Mouse (Mus musculus) common myeloid progenitor, adult 5-6 weeks (primary cell): ENCODE measurements around the gene Olfr74. TPM values are rescaled to one million over a fixed set of nuclear protein-coding genes. Genes with fewer than 3 reads are reported as not detected.
"Not testable (repeated sequence)": the region's sequence is repeated elsewhere in the genome, so short reads cannot be mapped to it uniquely, and the experiment has no call there.

Source experiments
- ATAC-seq: replicated peaks from 2 replicates; pipeline ENCODE4 v1.8.0; 2016; ENCODE audit warnings: low read depth, mild to moderate bottlenecking, moderate TSS enrichment, inconsistent platforms; ENCODE audit not compliant: poor library complexity, severe bottlenecking
- total RNA-seq: library from RNA; stranded (forward); fragments of 200-1000, 187-1606 nt; gene quantifications from 2 replicates; pipeline ENCODE4 v1.2.3, GENCODE M21; 2017

Olfr74 gene
- total RNA-seq = not detected in 2 replicates

GRCm38 (mm10) chr2:87974563-87974962 is at the start of gene Olfr74:
Gene Olfr74, minus strand, starts transcription at chr2:87974663.
- ATAC-seq = no peak

GRCm38 (mm10) chr2:88022474-88022873 is 48.0 kb upstream of the Olfr74 start, which contains the start of gene Olfr1161:
Gene Olfr1161, plus strand, starts transcription at chr2:88022774.
- ATAC-seq = not testable (repeated sequence)

- no peak for ATAC-seq
These were observed 33.3 kb upstream of the Olfr74 start, which contains the start of gene Olfr1160 for GRCm38 (mm10) chr2:88007515-88008318. Gene Olfr1160, minus strand, starts transcription at chr2:88008268.

GRCm38 (mm10) chr2:87989813-87990212 is 15.3 kb upstream of the Olfr74 start, which contains the start of gene Olfr1158:
Gene Olfr1158, plus strand, starts transcription at chr2:87990113.
- ATAC-seq = no peak

- ATAC-seq = no peak
These were observed 6.3 kb downstream of the Olfr74 start, which contains the start of gene Olfr1157 for GRCm38 (mm10) chr2:87968199-87968598. Gene Olfr1157, minus strand, starts transcription at chr2:87968299.

GRCm38 (mm10) chr2:87953000-87953399 is 21.5 kb downstream of the Olfr74 start, which contains the start of gene Olfr1156:
Gene Olfr1156, minus strand, starts transcription at chr2:87953100.
- ATAC-seq = no peak

GRCm38 (mm10) chr2:87945037-87945436 is 29.4 kb downstream of the Olfr74 start, which contains the start of gene Olfr1155:
Gene Olfr1155, minus strand, starts transcription at chr2:87945137.
- ATAC-seq = no peak

Other genes starting within 250 kb of the Olfr74 start
- not detected in 2 replicates for gene Olfr1138, start 234.7 kb downstream of the Olfr74 start, total RNA-seq
- not detected in 2 replicates for gene Olfr1140, start 230.9 kb downstream of the Olfr74 start, total RNA-seq
- not detected in 2 replicates for gene Olfr1141, start 220.7 kb downstream of the Olfr74 start, total RNA-seq
- not detected in 2 replicates for gene Olfr152, start 195.2 kb downstream of the Olfr74 start, total RNA-seq
- gene Olfr1143, start 174.1 kb downstream of the Olfr74 start, total RNA-seq = not detected in 2 replicates
- gene Olfr1145, start 164.8 kb downstream of the Olfr74 start, total RNA-seq = not detected in 2 replicates
- gene Olfr1148, start 144.1 kb downstream of the Olfr74 start, total RNA-seq = not detected in 2 replicates
- not detected in 2 replicates for gene Olfr1150-ps1, start 130.7 kb downstream of the Olfr74 start, total RNA-seq
- not detected in 2 replicates for gene Olfr1151, start 118.8 kb downstream of the Olfr74 start, total RNA-seq
- not detected in 2 replicates for gene Olfr1152, start 108.2 kb downstream of the Olfr74 start, total RNA-seq
- gene Olfr1153, start 79.7 kb downstream of the Olfr74 start, total RNA-seq = not detected in 2 replicates
- not detected in 2 replicates for gene Olfr1154, start 69.5 kb downstream of the Olfr74 start, total RNA-seq
- not detected in 2 replicates for gene Olfr1155, start 29.5 kb downstream of the Olfr74 start, total RNA-seq
- gene Olfr1156, start 21.6 kb downstream of the Olfr74 start, total RNA-seq = not detected in 2 replicates
- gene Olfr1157, start 6.4 kb downstream of the Olfr74 start, total RNA-seq = not detected in 2 replicates
- not detected in 2 replicates for gene Olfr1158, start 15.4 kb upstream of the Olfr74 start, total RNA-seq
- gene Olfr1160, start 33.6 kb upstream of the Olfr74 start, total RNA-seq = not detected in 2 replicates
- not detected in 2 replicates for gene Olfr1161, start 48.1 kb upstream of the Olfr74 start, total RNA-seq
- not detected in 2 replicates for gene Olfr73, start 63.0 kb upstream of the Olfr74 start, total RNA-seq
- gene Olfr1162, start 76.5 kb upstream of the Olfr74 start, total RNA-seq = not detected in 2 replicates
- not detected in 2 replicates for gene Olfr1163, start 97.2 kb upstream of the Olfr74 start, total RNA-seq
- not detected in 2 replicates for gene Olfr1164, start 119.3 kb upstream of the Olfr74 start, total RNA-seq
- not detected in 2 replicates for gene Olfr1166, start 153.6 kb upstream of the Olfr74 start, total RNA-seq
- not detected in 2 replicates for gene Olfr1167, start 180.5 kb upstream of the Olfr74 start, total RNA-seq
- not detected in 2 replicates for gene Olfr1168, start 207.2 kb upstream of the Olfr74 start, total RNA-seq